Mouse (Mus musculus) CH12.LX (cell line): ENCODE measurements around the gene Scpep1.
"Not testable (repeated sequence)": the region's sequence is repeated elsewhere in the genome, so short reads cannot be mapped to it uniquely, and the experiment has no call there.

ENCODE experiments used
- CTCF ChIP-seq, 2 experiments: IDR thresholded peaks in 1 of 2; conservative IDR thresholded peaks in 1 of 2; 2 replicates each; pipeline ENCODE4 v1.5.1; 2011 to 2012; ENCODE audit warnings: low read depth in 2 of 2, low read length in 2 of 2, improper control_type of control experiment in 1 of 2, inconsistent platforms in 1 of 2, mild to moderate bottlenecking in 1 of 2, moderate library complexity in 1 of 2
- EP300 ChIP-seq: IDR thresholded peaks from 2 replicates; pipeline ENCODE4 v1.6.1; 2011; ENCODE audit warnings: low read length, improper control_type of control experiment
- NELFE ChIP-seq: IDR thresholded peaks from 2 replicates; pipeline ENCODE4 v1.6.1; 2011; ENCODE audit warnings: low read depth, low read length, improper control_type of control experiment
- POLR2A ChIP-seq: IDR thresholded peaks from 2 replicates; pipeline ENCODE4 v1.6.1; 2011; ENCODE audit warnings: low read depth, mild to moderate bottlenecking, improper control_type of control experiment, low read length
- USF1 ChIP-seq: IDR thresholded peaks from 2 replicates; pipeline ENCODE4 v1.6.1; 2014; ENCODE audit warnings: low read depth, mild to moderate bottlenecking, inconsistent platforms, low read length, improper control_type of control experiment

DNA sequence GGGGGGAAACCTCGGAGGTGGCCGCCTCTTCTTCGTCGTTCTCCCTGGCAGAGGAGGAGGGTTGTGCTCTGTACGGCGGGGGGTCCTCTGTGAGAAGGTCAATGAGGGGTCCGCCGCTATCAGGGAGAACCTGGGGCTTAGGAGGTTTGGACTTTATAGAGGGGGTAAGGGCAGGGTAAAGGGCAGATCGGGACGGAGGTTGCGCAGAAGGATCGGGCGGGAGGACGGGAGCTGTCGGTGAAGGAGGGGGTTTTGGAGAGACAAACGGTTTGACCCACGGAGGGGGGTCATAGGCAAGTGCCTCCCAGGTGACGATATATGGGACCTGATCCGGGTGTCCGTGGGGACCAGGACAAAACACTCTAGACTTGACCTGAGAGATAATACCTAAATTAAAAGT is 60.0 kb downstream of the Scpep1 start:
- TF ChIP-seq POLR2A; CTCF (conservative IDR thresholded peaks at IDR 0.05 in 1 of 2, IDR thresholded peaks at IDR 0.05 in 1 of 2; ENCODE audit: low read depth in 2 of 2, low read length in 2 of 2); EP300; NELFE; USF1: not testable (repeated sequence)
